Mouse (Mus musculus) spleen, adult 2 months (tissue): ENCODE data around the gene Olfr657. TPM values are rescaled to one million over a fixed set of nuclear protein-coding genes. Genes with fewer than 3 reads are reported as not detected.
A peak's percentile ranks its signal among the peaks of the same experiment; 100 is the strongest.

Experiments
- DNase-seq, 2 experiments: peaks; one replicate each; pipeline versions ENCODE4 v3.0.0 to v3.0.0-alpha.2; 2012 to 2021; ENCODE audit warnings: low spot score in 2 of 2, low read depth in 1 of 2
- H3K27ac ChIP-seq: fragments of 200-500 bp; 2 replicates; pipeline ENCODE4 v1.5.1; 2012; ENCODE audit warnings: low read length, inconsistent platforms; ENCODE audit not compliant: insufficient read depth
- H3K27me3 ChIP-seq: fragments of 200-500 bp; 2 replicates; pipeline ENCODE4 v1.6.1; 2012; ENCODE audit warnings: mild to moderate bottlenecking, moderate library complexity, low read length, inconsistent platforms; ENCODE audit not compliant: control insufficient read depth, insufficient read depth
- H3K36me3 ChIP-seq: fragments of 200-500 bp; 2 replicates; pipeline ENCODE4 v1.6.1; 2012; ENCODE audit warnings: mild to moderate bottlenecking, low read length, inconsistent platforms; ENCODE audit not compliant: control insufficient read depth, insufficient read depth
- H3K4me1 ChIP-seq: fragments of 200-500 bp; 2 replicates; pipeline ENCODE4 v1.6.1; 2011; ENCODE audit warnings: inconsistent platforms; ENCODE audit not compliant: control insufficient read depth, insufficient read depth, insufficient read length
- H3K4me3 ChIP-seq: fragments of 200-500 bp; 2 replicates; pipeline ENCODE4 v1.5.1; 2011; ENCODE audit warnings: mild to moderate bottlenecking, inconsistent platforms; ENCODE audit not compliant: insufficient read depth, insufficient read length; ENCODE audit errors: extremely low read depth
- CTCF ChIP-seq: fragments of 200-500 bp; IDR thresholded peaks from 2 replicates; pipeline ENCODE4 v1.5.1; 2011; ENCODE audit warnings: mild to moderate bottlenecking, inconsistent platforms; ENCODE audit not compliant: insufficient read depth, insufficient read length, insufficient replicate concordance; ENCODE audit errors: extremely low read depth
- POLR2A ChIP-seq: fragments of 200-500 bp; IDR thresholded peaks from 2 replicates; pipeline ENCODE4 v1.6.1; 2011; ENCODE audit warnings: low read depth, low read length, inconsistent platforms
- WGBS: fragments of 180-500 bp; shearing (Covaris S2); methylation state at CpG from one replicate; pipeline ENCODE4 v1.1.7; 2018; 5-methylcytosine and 5-hydroxymethylcytosine counted together
- polyA plus RNA-seq: library from polyadenylated mRNA; depleted of rRNA; stranded (reverse); fragments of >200 nt; gene quantifications from 2 replicates; pipeline ENCODE4 v1.2.3, GENCODE M21; 2012; rRNA removed

Olfr657 gene
- polyA plus RNA-seq, 1 experiment: not detected

- 14% methylated on average over 3 of the region's 3 CpGs for WGBS
- Histone ChIP-seq H3K27ac (no peak overlapping the region), H3K36me3 (no peaks in the 10 kb centered on the region), H3K4me3 (no peak overlapping the region), H3K4me1 (no peaks in the 10 kb centered on the region), H3K27me3 (no peaks in the 10 kb centered on the region)
- TF ChIP-seq POLR2A (no peak), CTCF (peak; percentile 73; the same call in 1 of the 2 replicates)
- DNase-seq: peak; percentile 33 to 57
Measured at GRCm38 (mm10) chr7:104603173-104603572, 21.4 kb upstream of the Olfr657 start.

- Histone ChIP-seq H3K27me3 (no peaks in the 10 kb centered on the region), H3K27ac (no peak overlapping the region), H3K36me3 (no peaks in the 10 kb centered on the region), H3K4me1 (no peaks in the 10 kb centered on the region), H3K4me3 (no peak overlapping the region)
- no peak for DNase-seq
- no peak for TF ChIP-seq POLR2A
- no peak for TF ChIP-seq CTCF
Measured at GRCm38 (mm10) chr7:104604727-104605126, 19.9 kb upstream of the Olfr657 start.

- H3K36me3 ChIP-seq: no peaks in the 10 kb centered on the region
Measured at GRCm38 (mm10) chr7:104613655-104614054, 10.9 kb upstream of the Olfr657 start, which contains the start of gene Olfr656. Gene Olfr656 (plus strand): TSS chr7:104613955.

GRCm38 (mm10) chr7:104646841-104647482, 22.4 kb downstream of the Olfr657 start, which contains the start of gene Olfr658:
Gene Olfr658 (minus strand): TSS chr7:104647305.
- peak; percentile 49; the same call in 1 of the 2 replicates for TF ChIP-seq CTCF
- TF ChIP-seq POLR2A: no peak
- peak; percentile 9 to 52 for DNase-seq
- no peaks in the 10 kb centered on the region for H3K27me3 ChIP-seq
- no peaks in the 10 kb centered on the region for H3K36me3 ChIP-seq
- H3K4me1 ChIP-seq: no peaks in the 10 kb centered on the region; the same call in 1 of the 2 replicates
- 32% methylated on average over 21 of the region's 22 CpGs for WGBS
- no peak within 1 kb of the TSS for H3K27ac ChIP-seq
- H3K4me3 ChIP-seq: peak within 1 kb of the TSS; percentile 57

More at GRCm38 (mm10) chr7:104613655-104614054, 10.9 kb upstream of the Olfr657 start, which contains the start of gene Olfr656:
- Histone ChIP-seq H3K4me3 (no peak within 1 kb of the TSS), H3K4me1 (no peaks in the 10 kb centered on the region), H3K27me3 (no peaks in the 10 kb centered on the region), H3K27ac (no peak within 1 kb of the TSS)
- WGBS: 85% methylated on average over 4 of the region's 4 CpGs
- TF ChIP-seq POLR2A: no peak
- TF ChIP-seq CTCF: no peak
- no peak for DNase-seq

- H3K36me3 ChIP-seq: no peaks in the 10 kb centered on the region
- 81% methylated on average over 3 of the region's 3 CpGs for WGBS
- H3K4me3 ChIP-seq: no peak within 1 kb of the TSS
- no peak within 1 kb of the TSS for H3K27ac ChIP-seq
- H3K27me3 ChIP-seq: no peaks in the 10 kb centered on the region
- no peak for DNase-seq
- H3K4me1 ChIP-seq: no peaks in the 10 kb centered on the region
- TF ChIP-seq CTCF: no peak
- no peak for TF ChIP-seq POLR2A
Measured at GRCm38 (mm10) chr7:104666453-104666852, 41.9 kb downstream of the Olfr657 start, which contains the start of gene Olfr659. Gene Olfr659 (plus strand): TSS chr7:104666753.

GRCm38 (mm10) chr7:104686201-104686600, 61.6 kb downstream of the Olfr657 start, which contains the start of gene Olfr661:
Gene Olfr661 (plus strand): TSS chr7:104686501.
- DNase-seq: no peak
- Histone ChIP-seq H3K4me3 (no peak within 1 kb of the TSS), H3K4me1 (no peaks in the 10 kb centered on the region; the same call in 1 of the 2 replicates), H3K36me3 (no peaks in the 10 kb centered on the region), H3K27ac (no peak within 1 kb of the TSS), H3K27me3 (no peaks in the 10 kb centered on the region)
- TF ChIP-seq POLR2A: no peak
- no peak for TF ChIP-seq CTCF
- WGBS: 84% methylated on average over 2 of the region's 2 CpGs

Other genes with a start within 250 kb of the Olfr657 start
- 0.49 and 0.51 TPM in 2 replicates for gene Trim30c, start 224.0 kb upstream of the Olfr657 start, polyA plus RNA-seq
- gene Trim30a, start 159.6 kb upstream of the Olfr657 start, polyA plus RNA-seq: 8.1 and 8.8 TPM in 2 replicates
- 2.8 and 2.9 TPM in 2 replicates for gene Trim30d, start 116.9 kb upstream of the Olfr657 start, polyA plus RNA-seq
- not detected in 2 replicates for gene Olfr651, start 74.7 kb upstream of the Olfr657 start, polyA plus RNA-seq
- not detected in 2 replicates for gene Olfr652, start 63.9 kb upstream of the Olfr657 start, polyA plus RNA-seq
- gene Olfr653, start 47.5 kb upstream of the Olfr657 start, polyA plus RNA-seq: not detected in 2 replicates
- gene Olfr654, start 37.8 kb upstream of the Olfr657 start, polyA plus RNA-seq: not detected in 2 replicates
- not detected in 2 replicates for gene Olfr655, start 23.0 kb upstream of the Olfr657 start, polyA plus RNA-seq
- not detected in 2 replicates for gene Olfr656, start 10.8 kb upstream of the Olfr657 start, polyA plus RNA-seq
- 0.05 and 0.06 TPM in 2 replicates for gene Olfr658, start 22.5 kb downstream of the Olfr657 start, polyA plus RNA-seq
- not detected in 2 replicates for gene Olfr659, start 42.0 kb downstream of the Olfr657 start, polyA plus RNA-seq
- gene Olfr661, start 61.7 kb downstream of the Olfr657 start, polyA plus RNA-seq: not detected in 2 replicates
- not detected in 2 replicates for gene Usp17le, start 152.7 kb downstream of the Olfr657 start, polyA plus RNA-seq
- gene Usp17lb, start 217.8 kb downstream of the Olfr657 start, polyA plus RNA-seq: not detected in 2 replicates
- not detected in 2 replicates for gene Usp17la, start 232.2 kb downstream of the Olfr657 start, polyA plus RNA-seq